Mouse (Mus musculus): Measurements from ENCODE around the gene Srpk2. TPM values are rescaled to one million over a fixed set of nuclear protein-coding genes. Genes with fewer than 3 reads are reported as not detected.

Gene Srpk2
- polyA plus RNA-seq, 1 experiment from 2014 or later = 27.1 TPM

DNA sequence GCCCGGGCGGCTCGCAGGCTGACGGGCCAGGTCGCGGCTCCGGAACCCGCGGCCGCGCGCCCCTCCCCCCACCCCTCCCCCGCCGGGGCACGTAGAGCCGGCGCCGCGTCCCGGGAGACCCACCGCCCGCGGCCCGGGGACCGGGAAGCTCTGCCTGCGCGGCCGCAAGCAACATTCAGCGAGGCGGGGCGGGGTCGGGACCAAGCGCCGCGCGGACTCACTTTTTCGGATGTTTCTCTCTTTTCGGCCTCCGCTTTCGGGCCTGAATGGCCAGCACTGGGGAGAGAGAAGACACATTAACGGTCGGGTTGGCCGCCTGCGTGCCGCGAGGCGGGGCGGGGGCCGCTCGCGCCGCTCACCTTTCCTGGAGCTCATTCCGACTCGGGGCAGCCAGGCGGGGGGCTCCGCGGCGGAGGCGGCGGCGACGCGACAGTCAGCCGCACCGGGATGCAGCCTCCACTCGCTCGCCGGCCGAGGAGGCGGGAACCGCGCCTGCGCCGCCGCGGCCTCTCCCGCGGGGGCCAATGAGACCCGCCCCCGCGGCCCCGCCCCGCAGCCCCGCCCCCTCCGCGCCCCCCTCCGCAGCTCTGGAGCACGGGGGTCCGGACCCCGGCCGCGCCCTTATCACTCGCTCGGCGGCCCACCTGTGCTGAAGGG is 8.8 kb downstream of the Srpk2 start:
- Histone ChIP-seq H3K4me3 (ENCODE audit: low read depth, low read length) (peak overlapping the region; percentile 88), H3K9me3 (ENCODE audit: control insufficient read depth, low read length) (no peaks in the 10 kb centered on the region), H3K4me1 (replicated peaks; ENCODE audit: control insufficient read depth, insufficient read depth) (no peaks in the 10 kb centered on the region; the same call in 1 of the 2 replicates), H3K4me2 (replicated peaks; ENCODE audit: low read depth) (peak overlapping the region; percentile 97), H3K27ac (replicated peaks) (peak overlapping the region; percentile 61), H3K36me3 (ENCODE audit: control insufficient read depth, insufficient read depth, low read length) (no peaks in the 10 kb centered on the region), H3K27me3 (ENCODE audit: control insufficient read depth, insufficient read depth, low read length) (no peaks in the 10 kb centered on the region), H3K9ac (ENCODE audit: low read length) (peak overlapping the region; percentile 75)
- ATAC-seq (ENCODE audit: low FRiP score, low TSS enrichment) (peak; percentile 69), DNase-seq (ENCODE audit: low spot score) (peak; percentile 65)
- WGBS = under 1% methylated on average over 57 of the region's 95 CpGs
- TF ChIP-seq CTCF (IDR thresholded peaks at IDR 0.05; ENCODE audit: low read depth) = no peak
- no peak for TF ChIP-seq EP300 (optimal IDR thresholded peaks at IDR 0.05)

DNA sequence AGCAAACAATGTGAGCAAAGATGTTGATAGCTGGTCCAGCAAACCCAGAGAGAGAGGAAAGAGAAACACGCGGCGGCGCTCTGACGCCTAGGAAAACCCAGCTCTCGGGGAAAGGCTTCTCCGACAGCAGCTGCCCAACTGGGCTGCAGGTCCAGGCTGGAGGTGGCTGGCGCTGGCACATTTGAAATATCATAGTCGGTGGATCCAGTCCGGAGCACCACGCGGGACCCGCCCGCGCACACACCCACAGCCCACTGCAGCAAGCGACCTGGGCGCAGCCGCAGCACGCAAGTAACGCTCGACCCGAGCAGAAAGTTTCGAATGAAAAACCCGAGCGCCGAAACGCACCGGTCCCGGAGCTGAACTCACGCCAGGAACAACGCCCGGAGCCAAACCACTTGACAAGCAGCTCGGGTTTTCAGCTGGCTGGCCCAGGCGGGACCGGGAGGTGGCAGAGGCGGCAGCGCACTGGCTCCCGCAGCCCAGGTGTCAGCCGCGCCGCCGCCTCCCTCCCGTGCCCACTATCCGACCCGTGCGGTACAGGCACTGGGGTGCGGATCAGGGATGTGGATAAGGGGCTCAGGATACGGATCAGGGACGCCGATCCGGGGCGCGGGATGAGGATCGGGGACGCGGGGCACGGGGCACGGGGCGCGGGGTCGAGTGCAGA is 9.5 kb downstream of the Srpk2 start:
- peak; percentile 62 for ATAC-seq (ENCODE audit: low FRiP score, low TSS enrichment)
- under 1% methylated on average over 49 of the region's 61 CpGs for WGBS
- DNase-seq (ENCODE audit: low spot score) = peak; percentile 73
- Histone ChIP-seq H3K36me3 (ENCODE audit: control insufficient read depth, insufficient read depth, low read length) (no peaks in the 10 kb centered on the region), H3K4me1 (replicated peaks; ENCODE audit: control insufficient read depth, insufficient read depth) (no peaks in the 10 kb centered on the region; the same call in 1 of the 2 replicates), H3K4me2 (replicated peaks; ENCODE audit: low read depth) (peak overlapping the region; percentile 97), H3K27me3 (ENCODE audit: control insufficient read depth, insufficient read depth, low read length) (no peaks in the 10 kb centered on the region), H3K4me3 (ENCODE audit: low read depth, low read length) (peak overlapping the region; percentile 88), H3K9ac (ENCODE audit: low read length) (peak overlapping the region; percentile 75), H3K27ac (replicated peaks) (peak overlapping the region; percentile 61), H3K9me3 (ENCODE audit: control insufficient read depth, low read length) (no peaks in the 10 kb centered on the region)
- no peak for TF ChIP-seq EP300 (optimal IDR thresholded peaks at IDR 0.05)
- peak; percentile 57 for TF ChIP-seq CTCF (IDR thresholded peaks at IDR 0.05; ENCODE audit: low read depth)

DNA sequence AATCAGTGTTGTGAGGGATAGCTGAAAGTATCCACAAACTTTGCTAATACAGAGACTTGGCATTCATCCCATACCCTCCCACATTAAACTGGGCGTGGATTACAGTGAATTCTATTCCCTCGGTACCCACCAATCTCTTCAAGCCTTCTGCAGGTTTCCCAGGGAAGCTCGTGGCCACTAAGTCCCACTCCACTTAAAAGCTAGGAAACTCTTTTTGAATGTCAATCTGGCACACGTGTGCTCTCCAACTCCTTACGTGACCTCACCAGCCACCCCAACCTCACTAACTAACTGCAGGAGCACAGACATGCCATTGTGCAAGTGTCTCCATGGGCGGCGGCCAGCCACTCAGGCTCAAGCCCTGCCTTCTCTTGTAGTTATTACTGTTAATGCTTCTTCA is 12.3 kb downstream of the Srpk2 start:
- TF ChIP-seq EP300 (optimal IDR thresholded peaks at IDR 0.05) (no peak), CTCF (IDR thresholded peaks at IDR 0.05; ENCODE audit: low read depth) (no peak)
- H3K4me2 ChIP-seq (replicated peaks; ENCODE audit: low read depth) = no peak overlapping the region; the same call in 1 of the 2 replicates
- no peaks in the 10 kb centered on the region; the same call in 1 of the 2 replicates for H3K4me1 ChIP-seq (replicated peaks; ENCODE audit: control insufficient read depth, insufficient read depth)
- no peaks in the 10 kb centered on the region for H3K9me3 ChIP-seq (ENCODE audit: control insufficient read depth, low read length)
- DNase-seq (ENCODE audit: low spot score) = peak; percentile 49
- 0 out of 2 replicates have a peak overlapping the region, but pooled peaks have one; percentile 24 for H3K27ac ChIP-seq (replicated peaks)
- no peaks in the 10 kb centered on the region for H3K27me3 ChIP-seq (ENCODE audit: control insufficient read depth, insufficient read depth, low read length)
- peak overlapping the region; percentile 12; the same call in 1 of the 2 replicates for H3K4me3 ChIP-seq (ENCODE audit: low read depth, low read length)
- WGBS = 32% methylated on average over 7 of the region's 7 CpGs
- peak; percentile 55; the same call in 1 of the 2 replicates for ATAC-seq (ENCODE audit: low FRiP score, low TSS enrichment)
- no peaks in the 10 kb centered on the region for H3K36me3 ChIP-seq (ENCODE audit: control insufficient read depth, insufficient read depth, low read length)
- H3K9ac ChIP-seq (ENCODE audit: low read length) = no peak overlapping the region

DNA sequence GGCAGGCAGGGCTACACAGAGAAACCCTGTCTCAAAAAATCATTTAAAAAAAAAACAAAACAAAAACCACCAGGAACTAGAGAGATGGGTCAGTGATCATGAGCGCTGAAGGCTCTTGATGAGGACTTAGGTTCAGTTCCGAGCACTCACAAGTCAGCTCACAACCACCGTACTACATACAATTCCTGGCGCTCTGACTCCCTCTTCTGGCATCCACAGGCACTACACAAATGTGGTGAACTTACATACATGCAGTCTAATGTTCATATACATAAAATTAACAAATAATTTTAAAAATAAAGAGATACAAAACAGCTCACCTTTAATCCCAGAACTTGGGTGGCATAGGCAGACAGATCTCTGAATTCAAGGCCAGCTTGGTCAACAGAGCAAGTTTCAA is 13.5 kb downstream of the Srpk2 start:
- no peak for TF ChIP-seq EP300 (optimal IDR thresholded peaks at IDR 0.05)
- peak; percentile 38 for TF ChIP-seq CTCF (IDR thresholded peaks at IDR 0.05; ENCODE audit: low read depth)
- Histone ChIP-seq H3K9ac (ENCODE audit: low read length) (no peak overlapping the region), H3K27me3 (ENCODE audit: control insufficient read depth, insufficient read depth, low read length) (no peaks in the 10 kb centered on the region), H3K4me3 (ENCODE audit: low read depth, low read length) (no peak overlapping the region), H3K4me2 (replicated peaks; ENCODE audit: low read depth) (no peak overlapping the region), H3K9me3 (ENCODE audit: control insufficient read depth, low read length) (no peaks in the 10 kb centered on the region), H3K27ac (replicated peaks) (no peak overlapping the region), H3K4me1 (replicated peaks; ENCODE audit: control insufficient read depth, insufficient read depth) (no peaks in the 10 kb centered on the region; the same call in 1 of the 2 replicates), H3K36me3 (ENCODE audit: control insufficient read depth, insufficient read depth, low read length) (no peaks in the 10 kb centered on the region)
- DNase-seq (ENCODE audit: low spot score) (no peak), ATAC-seq (ENCODE audit: low FRiP score, low TSS enrichment) (no peak)
- 89% methylated on average over 4 of the region's 4 CpGs for WGBS

DNA sequence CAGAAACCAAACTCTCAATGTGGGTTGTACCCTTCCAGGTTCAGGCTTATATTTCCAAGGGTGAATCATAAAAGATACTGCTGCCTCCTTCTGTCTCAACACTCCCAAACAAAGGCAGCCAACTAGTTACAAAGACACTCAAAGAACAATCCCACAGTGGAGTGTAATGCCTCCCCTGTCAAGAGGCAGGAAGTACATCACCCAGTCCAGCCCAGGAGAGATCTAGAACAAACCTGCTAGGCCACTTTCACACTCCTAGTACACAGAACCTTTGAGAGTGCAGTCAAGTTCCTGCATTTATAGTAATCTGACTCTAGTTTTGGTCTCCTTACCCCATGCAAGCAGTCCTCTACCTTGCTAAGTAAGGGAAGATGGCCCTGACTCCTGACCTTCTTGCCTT is 18.5 kb downstream of the Srpk2 start:
- H3K27ac ChIP-seq (replicated peaks) = peak overlapping the region; percentile 80
- no peak overlapping the region for H3K4me2 ChIP-seq (replicated peaks; ENCODE audit: low read depth)
- no peak overlapping the region for H3K4me3 ChIP-seq (ENCODE audit: low read depth, low read length)
- H3K36me3 ChIP-seq (ENCODE audit: control insufficient read depth, insufficient read depth, low read length) = no peaks in the 10 kb centered on the region
- DNase-seq (ENCODE audit: low spot score) = peak; percentile 43
- TF ChIP-seq EP300 (optimal IDR thresholded peaks at IDR 0.05) (no peak), CTCF (IDR thresholded peaks at IDR 0.05; ENCODE audit: low read depth) (no peak)
- H3K9me3 ChIP-seq (ENCODE audit: control insufficient read depth, low read length) = no peaks in the 10 kb centered on the region
- no peak overlapping the region for H3K9ac ChIP-seq (ENCODE audit: low read length)
- ATAC-seq (ENCODE audit: low FRiP score, low TSS enrichment) = peak; percentile 91
- H3K27me3 ChIP-seq (ENCODE audit: control insufficient read depth, insufficient read depth, low read length) = no peaks in the 10 kb centered on the region
- no peaks in the 10 kb centered on the region for H3K4me1 ChIP-seq (replicated peaks; ENCODE audit: control insufficient read depth, insufficient read depth)

DNA sequence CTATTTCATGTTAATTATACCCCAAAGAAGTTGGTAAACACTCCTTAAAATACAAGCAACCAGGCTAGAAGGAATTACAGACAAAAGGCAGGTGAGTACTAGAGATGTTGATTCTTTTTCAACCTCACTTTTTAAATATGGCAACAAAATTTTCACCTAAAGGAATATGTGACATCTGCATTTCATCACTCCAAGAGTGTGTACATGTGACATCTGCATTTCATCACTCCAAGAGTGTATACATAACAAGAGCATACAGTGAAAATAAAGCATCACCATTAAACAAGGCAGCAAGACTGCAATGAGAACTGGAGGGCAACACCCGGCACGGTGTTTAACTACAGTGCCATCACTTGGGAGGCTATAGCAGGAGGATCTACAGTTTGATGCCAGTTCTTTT is 23.2 kb downstream of the Srpk2 start:
- 55% methylated on average over 2 of the region's 2 CpGs for WGBS
- Histone ChIP-seq H3K27me3 (ENCODE audit: control insufficient read depth, insufficient read depth, low read length) (no peaks in the 10 kb centered on the region), H3K9ac (ENCODE audit: low read length) (no peak overlapping the region), H3K9me3 (ENCODE audit: control insufficient read depth, low read length) (no peaks in the 10 kb centered on the region), H3K36me3 (ENCODE audit: control insufficient read depth, insufficient read depth, low read length) (no peaks in the 10 kb centered on the region), H3K4me2 (replicated peaks; ENCODE audit: low read depth) (no peak overlapping the region), H3K4me3 (ENCODE audit: low read depth, low read length) (no peak overlapping the region), H3K4me1 (replicated peaks; ENCODE audit: control insufficient read depth, insufficient read depth) (no peaks in the 10 kb centered on the region), H3K27ac (replicated peaks) (no peak overlapping the region)
- TF ChIP-seq EP300 (optimal IDR thresholded peaks at IDR 0.05) (no peak), CTCF (IDR thresholded peaks at IDR 0.05; ENCODE audit: low read depth) (no peak)
- DNase-seq (ENCODE audit: low spot score) (no peak), ATAC-seq (ENCODE audit: low FRiP score, low TSS enrichment) (no peak)
